ENCODE assay signal across 7 mouse cellular contexts in genomic region chr1:60042398-60042795, GRCm38 (mm10). TPM values are rescaled to one million over a fixed set of nuclear protein-coding genes. Genes with fewer than 3 reads are reported as not detected.
DNase-seq lines count a peak whose midpoint lies in the region; ATAC-seq and TF ChIP-seq lines count a peak whose summit lies in the region.

No protein-coding gene starts in this region.

- peak overlapping the region; percentile 99 for H3K4me2 ChIP-seq in kidney, postnatal 0 days (ENCODE audit: low read length)
- peak overlapping the region; percentile 92 for H3K4me2 ChIP-seq in embryonic facial prominence, embryonic 12.5 days (replicated peaks)
- H3K4me2 ChIP-seq in myocyte (ENCODE audit: low read depth), result peak overlapping the region; percentile 73

- H3K79me2 ChIP-seq in MEL (ENCODE audit: control insufficient read depth, insufficient read depth, low read length, poor library complexity), result no peaks in the 10 kb centered on the region; the same call in 1 of the 2 replicates
- no peaks in the 10 kb centered on the region for H3K79me2 ChIP-seq in myocyte (ENCODE audit: control insufficient read depth, insufficient read depth)

- H3K4me1 ChIP-seq in kidney, postnatal 0 days (replicated peaks; ENCODE audit: insufficient read depth, low read length), result no peaks in the 10 kb centered on the region
- H3K4me1 ChIP-seq in MEL (ENCODE audit: control insufficient read depth in 1 of 2, insufficient read depth in 2 of 2, low read length in 2 of 2), result 0 out of 4 replicates have a peak, but pooled peaks cover 2 to 3% of the 10 kb centered on the region in 2 experiments
- no peaks in the 10 kb centered on the region for H3K4me1 ChIP-seq in embryonic facial prominence, embryonic 12.5 days

- WGBS in kidney, postnatal 0 days, result 3% methylated on average over 19 of the region's 19 CpGs
- 2% methylated on average over 19 of the region's 19 CpGs for WGBS in embryonic facial prominence, embryonic 12.5 days

- DNase-seq in kidney, postnatal 0 days (ENCODE audit: low spot score), result no peak
- no peak for DNase-seq in kidney, adult 18-20 months
- DNase-seq in MEL (ENCODE audit: low read depth, low spot score), result peak; percentile 26
- peak; percentile 52 for DNase-seq in induced T-regulatory cell, adult 2 months (ENCODE audit: low read depth)
- no peak for DNase-seq in urinary bladder, adult 2 months (ENCODE audit: low spot score)

- TF ChIP-seq POLR2A in MEL (IDR thresholded peaks at IDR 0.05; ENCODE audit: control insufficient read depth in 1 of 2, insufficient read depth in 1 of 2, low read depth in 1 of 2, low read length in 2 of 2, poor library complexity in 1 of 2) (no peak), myocyte (IDR thresholded peaks at IDR 0.05; ENCODE audit: insufficient read length, low read depth) (no peak)

- no peak for ATAC-seq in kidney, postnatal 0 days (replicated peaks; ENCODE audit: low FRiP score, low read depth)
- no peak for ATAC-seq in embryonic facial prominence, embryonic 12.5 days (ENCODE audit: insufficient number of reproducible peaks, insufficient read depth, low FRiP score, low TSS enrichment)

- peak overlapping the region; percentile 74 for H3K4me3 ChIP-seq in kidney, postnatal 0 days (replicated peaks; ENCODE audit: low read depth, low read length)
- H3K4me3 ChIP-seq in MEL (ENCODE audit: control insufficient read depth in 1 of 2, insufficient read depth in 1 of 2, low read depth in 2 of 2, low read length in 2 of 2), result peak overlapping the region; percentile 82 to 98
- H3K4me3 ChIP-seq in embryonic facial prominence, embryonic 12.5 days, result peak overlapping the region; percentile 83
- no peak overlapping the region for H3K4me3 ChIP-seq in myocyte

- no peaks in the 10 kb centered on the region for H3K9me3 ChIP-seq in kidney, postnatal 0 days (replicated peaks; ENCODE audit: low read length)
- no peaks in the 10 kb centered on the region for H3K9me3 ChIP-seq in MEL (replicated peaks; ENCODE audit: insufficient read depth, low read length)
- no peaks in the 10 kb centered on the region for H3K9me3 ChIP-seq in embryonic facial prominence, embryonic 12.5 days

- TF ChIP-seq CTCF in kidney, postnatal 0 days (IDR thresholded peaks at IDR 0.05; ENCODE audit: low read depth), result no peak
- TF ChIP-seq CTCF in MEL (IDR thresholded peaks at IDR 0.05 in 2 of 3, conservative IDR thresholded peaks at IDR 0.05 in 1 of 3; ENCODE audit: control insufficient read depth in 1 of 3, insufficient read depth in 1 of 3, low read depth in 2 of 3, low read length in 3 of 3, poor library complexity in 1 of 3, severe bottlenecking in 1 of 3), result no peak

- TF ChIP-seq RAD21 in MEL (IDR thresholded peaks at IDR 0.05; ENCODE audit: low read depth, low read length), result no peak

- no peak for TF ChIP-seq EP300 in MEL (IDR thresholded peaks at IDR 0.05; ENCODE audit: low read depth in 1 of 2, low read length in 2 of 2)

- no peaks in the 10 kb centered on the region for H3K27me3 ChIP-seq in kidney, postnatal 0 days (ENCODE audit: insufficient read depth, low read length)
- peaks cover 2 to 5% of the 10 kb centered on the region in 2 experiments; a peak in 3 of 4 replicates for H3K27me3 ChIP-seq in MEL (ENCODE audit: control insufficient read depth in 1 of 2, insufficient read depth in 2 of 2, low read length in 2 of 2)
- H3K27me3 ChIP-seq in embryonic facial prominence, embryonic 12.5 days, result peaks cover 16% of the 10 kb centered on the region
- peaks cover 20% of the 10 kb centered on the region for H3K27me3 ChIP-seq in myocyte (ENCODE audit: control insufficient read depth, insufficient read depth, insufficient read length)

- no peak overlapping the region for H3K27ac ChIP-seq in kidney, postnatal 0 days
- no peak overlapping the region for H3K27ac ChIP-seq in MEL (ENCODE audit: control insufficient read depth, low read depth, low read length)
- H3K27ac ChIP-seq in embryonic facial prominence, embryonic 12.5 days, result no peak overlapping the region

- H3K9ac ChIP-seq in kidney, postnatal 0 days (ENCODE audit: low read depth, low read length), result peak overlapping the region; percentile 71
- H3K9ac ChIP-seq in MEL (ENCODE audit: control insufficient read depth, low read depth, low read length, poor library complexity, severe bottlenecking), result peak overlapping the region; percentile 77
- H3K9ac ChIP-seq in embryonic facial prominence, embryonic 12.5 days, result peak overlapping the region; percentile 74

- H3K36me3 ChIP-seq in kidney, postnatal 0 days (ENCODE audit: insufficient read depth, low read length), result no peaks in the 10 kb centered on the region
- H3K36me3 ChIP-seq in MEL (ENCODE audit: control insufficient read depth in 1 of 2, insufficient read depth in 2 of 2, low read length in 2 of 2) (no peaks in the 10 kb centered on the region; a peak in 1 of 4 replicates), myocyte (ENCODE audit: control insufficient read depth, insufficient read depth) (no peaks in the 10 kb centered on the region)
- no peaks in the 10 kb centered on the region for H3K36me3 ChIP-seq in embryonic facial prominence, embryonic 12.5 days

- no peak overlapping the region for H3ac ChIP-seq in myocyte (ENCODE audit: control insufficient read depth, insufficient read length)

TF ChIP-seq in MEL, 35 proteins besides CTCF, POLR2A, EP300 and RAD21 (continues in another document):
- TF ChIP-seq GATA1 (IDR thresholded peaks at IDR 0.05; ENCODE audit: low read depth, low read length) (no peak), POLR2AphosphoS2 (IDR thresholded peaks at IDR 0.05; ENCODE audit: low read length) (no peak), ZMIZ1 (IDR thresholded peaks at IDR 0.05; ENCODE audit: low read depth, low read length) (no peak), ETS1 (IDR thresholded peaks at IDR 0.05; ENCODE audit: low read depth, low read length) (no peak), UBTF (IDR thresholded peaks at IDR 0.05; ENCODE audit: borderline replicate concordance, insufficient read depth, low read depth, low read length) (no peak), E2F4 (IDR thresholded peaks at IDR 0.05; ENCODE audit: borderline replicate concordance, low read depth, low read length) (no peak), NELFE (IDR thresholded peaks at IDR 0.05; ENCODE audit: low read depth, low read length) (no peak), SMC3 (IDR thresholded peaks at IDR 0.05; ENCODE audit: low read depth, low read length) (no peak), MAX (IDR thresholded peaks at IDR 0.05; ENCODE audit: low read length) (no peak), ZC3H11A (IDR thresholded peaks at IDR 0.05; ENCODE audit: low read depth, low read length) (no peak), ZKSCAN1 (IDR thresholded peaks at IDR 0.05; ENCODE audit: low read depth, low read length) (no peak), TAL1 (IDR thresholded peaks at IDR 0.05; ENCODE audit: low read length) (no peak), GABPA (IDR thresholded peaks at IDR 0.05; ENCODE audit: low read depth, low read length) (no peak)

TF ChIP-seq in myocyte, 11 proteins besides CTCF, POLR2A, EP300 and RAD21:
- TF ChIP-seq MYOG (IDR thresholded peaks at IDR 0.05; ENCODE audit: control insufficient read depth in 1 of 3, insufficient read depth in 1 of 3, insufficient read length in 2 of 3, low read depth in 2 of 3), result no peak
- TF ChIP-seq E2F4 (IDR thresholded peaks at IDR 0.05; ENCODE audit: insufficient read depth), result no peak
- TF ChIP-seq MAX (IDR thresholded peaks at IDR 0.05; ENCODE audit: low read depth), result no peak
- TF ChIP-seq MYOD1 (IDR thresholded peaks at IDR 0.05; ENCODE audit: control insufficient read depth in 1 of 3, insufficient read length in 2 of 3, low read depth in 2 of 3), result no peak

RNA-seq across cellular contexts. Expression of gene Ica1l, which starts 0.6 kb away (rescaled TPM):
- polyA plus RNA-seq in kidney, postnatal 0 days (2015; fragmentation: Nextera tagmentation; extraction: Ambion mirVana), result 1.4 and 1.7 TPM in 2 replicates
- 4.9 and 6.1 TPM in 2 replicates for total RNA-seq in MEL (2012; rRNA removed)
- 1 to 10 TPM in 1 of 2 experiments, not detected in 1; 6.2 TPM for polyA plus RNA-seq in MEL (2012; ENCODE audit: insufficient read depth in 1 of 2, insufficient read length in 2 of 2, low read depth in 1 of 2, low replicate concordance in 2 of 2, missing spikeins in 1 of 2)
- 1.4 and 2.1 TPM in 2 replicates for polyA plus RNA-seq in embryonic facial prominence, embryonic 12.5 days (2016; fragmentation: Nextera tagmentation; extraction: Ambion mirVana)
- polyA plus RNA-seq in myocyte (2012; fragmentation: generic; extraction: Trizol), result 0.02 TPM
- polyA plus RNA-seq in urinary bladder, adult 2 months (2012; rRNA removed), result 0.96 and 2.8 TPM in 2 replicates

RNA-seq across cellular contexts. Expression of gene Carf, which starts 55.6 kb away (rescaled TPM):
- polyA plus RNA-seq in kidney, postnatal 0 days (2015; fragmentation: Nextera tagmentation; extraction: Ambion mirVana), result 4.6 and 4.9 TPM in 2 replicates
- total RNA-seq in MEL (2012; rRNA removed), result 3.7 and 3.9 TPM in 2 replicates
- polyA plus RNA-seq in MEL (2012; ENCODE audit: insufficient read depth in 1 of 2, insufficient read length in 2 of 2, low read depth in 1 of 2, low replicate concordance in 2 of 2, missing spikeins in 1 of 2), result 1 to 10 TPM in 1 of 2 experiments, not detected in 1; 6.1 TPM
- polyA plus RNA-seq in embryonic facial prominence, embryonic 12.5 days (2016; fragmentation: Nextera tagmentation; extraction: Ambion mirVana), result 7.8 and 8.2 TPM in 2 replicates
- polyA plus RNA-seq in myocyte (2012; fragmentation: generic; extraction: Trizol), result 1.2 TPM
- polyA plus RNA-seq in urinary bladder, adult 2 months (2012; rRNA removed), result 5.4 and 5.7 TPM in 2 replicates

RNA-seq across cellular contexts. Expression of gene Wdr12, which starts 56.0 kb away (rescaled TPM):
- polyA plus RNA-seq in kidney, postnatal 0 days (2015; fragmentation: Nextera tagmentation; extraction: Ambion mirVana), result 44.9 and 47.9 TPM in 2 replicates
- 94.4 and 99.1 TPM in 2 replicates for total RNA-seq in MEL (2012; rRNA removed)
- polyA plus RNA-seq in MEL (2012; ENCODE audit: insufficient read depth in 1 of 2, insufficient read length in 2 of 2, low read depth in 1 of 2, low replicate concordance in 2 of 2, missing spikeins in 1 of 2) (100 to 1,000 TPM in 1 of 2 experiments, 10 to 100 TPM in 1; 82.7 to 420 TPM), myocyte (2012; fragmentation: generic; extraction: Trizol) (17.0 TPM)
- 48.3 and 49.4 TPM in 2 replicates for polyA plus RNA-seq in embryonic facial prominence, embryonic 12.5 days (2016; fragmentation: Nextera tagmentation; extraction: Ambion mirVana)
- polyA plus RNA-seq in urinary bladder, adult 2 months (2012; rRNA removed), result 13.4 TPM in 2 replicates

Comparison
In these comparisons a context has a peak if more than half of its experiments do, and no peak if none do; other contexts are left out.
1. DNase-seq: peak in MEL (single experiment) and induced T-regulatory cell, adult 2 months (single experiment); none in kidney, postnatal 0 days (single experiment), kidney, adult 18-20 months (single experiment) and urinary bladder, adult 2 months (single experiment).
2. Peak in every context shown above with its lines, with median percentiles within 50 percentile points of each other: H3K4me2 ChIP-seq and H3K9ac ChIP-seq.